Mouse (Mus musculus): ENCODE measurements around the gene Lrrtm4. TPM values are rescaled to one million over a fixed set of nuclear protein-coding genes. Genes with fewer than 3 reads are reported as not detected.

Lrrtm4 gene
- polyA plus RNA-seq, 1 experiment from 2014 or later = not detected

GRCm38 (mm10) chr6:80549907-80550306, 531.2 kb downstream of the Lrrtm4 start:
- TF ChIP-seq CTCF (IDR thresholded peaks at IDR 0.05) = no peak
- ChIA-PET POLR2A (no interaction called here), CTCF (no interaction called here)
- H3K27me3 ChIP-seq = no peaks in the 10 kb centered on the region
- no peak for DNase-seq (ENCODE audit: low read depth, low spot score)
- no peak for ATAC-seq
- in situ Hi-C loops (cut with MboI; ENCODE audit: low pct_unique_long_range_greater_than_20kb) = no loop called here

GRCm38 (mm10) chr6:80553398-80553797, 534.7 kb downstream of the Lrrtm4 start:
- no peaks in the 10 kb centered on the region for H3K27me3 ChIP-seq
- POLR2A ChIA-PET = no interaction called here
- DNase-seq (ENCODE audit: low read depth, low spot score) (no peak), ATAC-seq (no peak)
- in situ Hi-C loops (cut with MboI; ENCODE audit: low pct_unique_long_range_greater_than_20kb) = no loop called here
- no peak for TF ChIP-seq CTCF (IDR thresholded peaks at IDR 0.05)
- CTCF ChIA-PET = interaction anchor here (1.1 kb wide), 1 partner anchor 11 kb away, joined by 3 read pairs; no protein-coding TSS in a partner anchor

- DNase-seq (ENCODE audit: low read depth, low spot score) = no peak
- POLR2A ChIA-PET = no interaction called here
- in situ Hi-C loops (cut with MboI; ENCODE audit: low pct_unique_long_range_greater_than_20kb) = no loop called here
- H3K27me3 ChIP-seq = no peaks in the 10 kb centered on the region
- ATAC-seq = no peak
- no peak for TF ChIP-seq CTCF (IDR thresholded peaks at IDR 0.05)
- CTCF ChIA-PET = interaction anchor here (1.2 kb wide), 1 partner anchor 8 kb away, joined by 3 read pairs; no protein-coding TSS in a partner anchor
Measured at GRCm38 (mm10) chr6:80554991-80555390, 536.3 kb downstream of the Lrrtm4 start.

DNA sequence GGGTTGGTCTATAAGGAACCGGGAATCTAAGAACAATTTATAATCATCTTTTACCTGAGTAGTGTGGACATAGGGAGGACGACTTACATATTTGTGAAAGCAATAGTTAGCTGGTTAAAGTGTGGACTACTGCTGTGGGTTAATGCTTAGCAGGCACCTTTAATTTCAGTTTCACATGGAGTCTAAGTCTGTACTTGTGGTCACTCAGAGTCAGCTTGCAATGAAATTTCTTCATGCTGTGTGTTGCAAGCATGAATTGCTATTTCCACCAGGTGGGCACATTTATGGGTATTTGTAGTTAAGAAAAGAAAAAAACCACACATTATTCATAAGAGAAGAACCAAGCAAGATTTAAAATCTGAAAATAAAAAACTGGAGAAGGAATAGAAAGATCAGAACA, 558.5 kb downstream of the Lrrtm4 start:
- TF ChIP-seq CTCF (IDR thresholded peaks at IDR 0.05) = no peak
- H3K27me3 ChIP-seq = no peaks in the 10 kb centered on the region
- DNase-seq (ENCODE audit: low read depth, low spot score) (no peak), ATAC-seq (no peak)
- ChIA-PET CTCF (no interaction called here), POLR2A (no interaction called here)
- in situ Hi-C loops (cut with MboI; ENCODE audit: low pct_unique_long_range_greater_than_20kb) = no loop called here

DNA sequence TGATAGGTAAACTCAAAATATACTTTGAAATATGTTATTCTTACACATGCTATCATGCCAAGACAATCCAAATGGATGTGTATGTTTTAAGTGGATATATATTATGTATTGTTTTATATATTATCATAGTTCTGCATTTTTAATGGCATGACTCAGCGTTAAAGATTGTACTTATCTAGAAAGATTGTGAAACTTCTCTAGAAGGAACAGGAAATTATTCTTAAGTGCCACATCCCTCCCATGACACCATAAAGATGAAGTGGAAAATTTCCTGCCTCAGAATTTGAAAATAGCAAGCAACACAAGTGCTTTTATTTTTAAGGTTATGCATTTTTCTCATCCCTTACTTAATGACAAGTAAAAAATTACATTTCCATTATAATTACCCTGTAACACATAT, 563.5 kb downstream of the Lrrtm4 start:
- in situ Hi-C loops (cut with MboI; ENCODE audit: low pct_unique_long_range_greater_than_20kb) = no loop called here
- no peak for ATAC-seq
- ChIA-PET CTCF (no interaction called here), POLR2A (no interaction called here)
- H3K27me3 ChIP-seq = no peaks in the 10 kb centered on the region
- TF ChIP-seq CTCF (IDR thresholded peaks at IDR 0.05) = no peak
- no peak for DNase-seq (ENCODE audit: low read depth, low spot score)

DNA sequence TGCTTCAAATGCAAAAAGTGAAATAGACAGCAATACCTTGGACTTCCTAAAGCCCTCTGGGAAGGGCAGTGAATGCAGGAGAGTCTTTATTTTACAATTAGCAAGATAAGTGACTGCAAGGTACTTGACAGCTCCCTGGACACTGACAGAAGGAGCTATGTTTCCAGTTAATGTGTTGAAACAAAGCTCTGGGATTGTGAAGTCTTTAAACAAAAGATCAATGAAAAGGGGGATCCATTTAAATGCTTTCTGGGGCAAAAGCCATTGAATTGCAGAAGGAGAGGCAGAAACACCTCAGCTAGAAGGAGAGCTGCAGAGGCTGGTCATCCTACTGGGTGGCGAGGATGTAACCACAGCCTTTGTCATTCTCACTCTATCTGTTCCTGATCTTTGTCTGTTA, 571.1 kb downstream of the Lrrtm4 start:
- no peak for ATAC-seq
- ChIA-PET POLR2A (no interaction called here), CTCF (no interaction called here)
- TF ChIP-seq CTCF (IDR thresholded peaks at IDR 0.05) = no peak
- H3K27me3 ChIP-seq = no peaks in the 10 kb centered on the region
- in situ Hi-C loops (cut with MboI; ENCODE audit: low pct_unique_long_range_greater_than_20kb) = no loop called here
- DNase-seq (ENCODE audit: low read depth, low spot score) = no peak

GRCm38 (mm10) chr6:80619508-80619907, 600.8 kb downstream of the Lrrtm4 start:
- in situ Hi-C loops (cut with MboI; ENCODE audit: low pct_unique_long_range_greater_than_20kb) = no loop called here
- ATAC-seq (no peak), DNase-seq (ENCODE audit: low read depth, low spot score) (no peak)
- ChIA-PET POLR2A (no interaction called here), CTCF (no interaction called here)
- no peak for TF ChIP-seq CTCF (IDR thresholded peaks at IDR 0.05)
- no peaks in the 10 kb centered on the region for H3K27me3 ChIP-seq

GRCm38 (mm10) chr6:80622676-80623334, 604.1 kb downstream of the Lrrtm4 start:
- POLR2A ChIA-PET = no interaction called here
- TF ChIP-seq CTCF (IDR thresholded peaks at IDR 0.05) = no peak
- in situ Hi-C loops (cut with MboI; ENCODE audit: low pct_unique_long_range_greater_than_20kb) = no loop called here
- ATAC-seq (no peak), DNase-seq (ENCODE audit: low read depth, low spot score) (no peak)
- no peaks in the 10 kb centered on the region for H3K27me3 ChIP-seq
- CTCF ChIA-PET = no interaction called here

DNA sequence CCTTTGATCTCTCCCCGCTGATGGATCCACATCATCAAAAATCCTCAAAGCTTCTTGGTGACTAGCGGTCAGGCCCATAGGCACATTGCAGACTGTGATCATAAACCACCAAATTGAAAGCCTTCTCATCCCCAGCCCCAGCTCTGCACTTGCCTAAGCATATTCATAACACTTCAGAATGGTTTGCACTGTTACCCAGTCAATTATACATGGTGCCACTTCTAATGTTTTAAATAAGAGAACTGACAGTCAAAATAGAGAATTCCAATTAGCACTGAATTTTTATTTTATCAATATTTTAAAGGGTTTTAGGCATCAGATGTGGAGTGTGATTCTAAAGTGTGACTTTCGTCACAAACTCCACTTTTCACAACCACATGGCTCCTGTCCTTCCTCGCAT, 606.8 kb downstream of the Lrrtm4 start:
- no peak for TF ChIP-seq CTCF (IDR thresholded peaks at IDR 0.05)
- no peak for ATAC-seq
- in situ Hi-C loops (cut with MboI; ENCODE audit: low pct_unique_long_range_greater_than_20kb) = no loop called here
- no peak for DNase-seq (ENCODE audit: low read depth, low spot score)
- POLR2A ChIA-PET = no interaction called here
- CTCF ChIA-PET = no interaction called here
- no peaks in the 10 kb centered on the region for H3K27me3 ChIP-seq

DNA sequence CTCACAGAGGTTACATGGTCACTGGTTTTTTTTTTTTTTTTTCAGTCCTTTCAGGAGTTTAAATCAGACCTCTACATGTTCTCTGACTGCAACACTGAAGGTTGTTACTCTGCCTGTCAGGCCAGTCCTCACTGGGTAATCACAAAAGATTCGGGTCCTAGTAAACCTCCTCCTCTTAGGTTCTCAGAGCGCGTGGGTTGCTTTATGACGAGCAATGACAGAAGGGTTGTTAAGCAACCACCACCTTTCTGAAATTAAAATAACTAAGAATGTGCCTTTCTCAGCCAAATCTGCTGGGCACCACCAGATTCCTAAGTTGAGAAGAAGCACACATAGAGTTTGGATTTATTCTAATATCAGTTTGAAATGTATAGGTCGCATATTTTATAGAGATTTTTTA, 644.1 kb downstream of the Lrrtm4 start:
- no peak for TF ChIP-seq CTCF (IDR thresholded peaks at IDR 0.05)
- in situ Hi-C loops (cut with MboI; ENCODE audit: low pct_unique_long_range_greater_than_20kb) = no loop called here
- DNase-seq (ENCODE audit: low read depth, low spot score) = no peak
- ChIA-PET POLR2A (no interaction called here), CTCF (no interaction called here)
- no peak for ATAC-seq
- peaks cover 4% of the 10 kb centered on the region for H3K27me3 ChIP-seq

- TF ChIP-seq CTCF (IDR thresholded peaks at IDR 0.05) = no peak
- CTCF ChIA-PET = no interaction called here
- H3K27me3 ChIP-seq = peaks cover 4% of the 10 kb centered on the region
- in situ Hi-C loops (cut with MboI; ENCODE audit: low pct_unique_long_range_greater_than_20kb) = no loop called here
- POLR2A ChIA-PET = no interaction called here
- ATAC-seq (no peak), DNase-seq (ENCODE audit: low read depth, low spot score) (no peak)
Measured at GRCm38 (mm10) chr6:80664039-80664438, 645.4 kb downstream of the Lrrtm4 start.

GRCm38 (mm10) chr6:80704183-80704582, 685.5 kb downstream of the Lrrtm4 start:
- in situ Hi-C loops (cut with MboI; ENCODE audit: low pct_unique_long_range_greater_than_20kb) = no loop called here
- ATAC-seq = no peak
- CTCF ChIA-PET = interaction anchor here (0.6 kb wide), 1 partner anchor 1344 kb away, joined by 3 read pairs; no protein-coding TSS in a partner anchor
- H3K27me3 ChIP-seq = no peaks in the 10 kb centered on the region
- POLR2A ChIA-PET = no interaction called here
- DNase-seq (ENCODE audit: low read depth, low spot score) = no peak
- TF ChIP-seq CTCF (IDR thresholded peaks at IDR 0.05) = no peak

Data from Patski (cell line).